Mouse (Mus musculus) C2C12 (cell line): ENCODE results near the gene Clec16a. TPM values are rescaled to one million over a fixed set of nuclear protein-coding genes. Genes with fewer than 3 reads are reported as not detected.

Experiments
- H3K27me3 ChIP-seq: one replicate; pipeline ENCODE4 v1.6.1; 2011; ENCODE audit not compliant: control insufficient read depth, insufficient read depth, insufficient read length
- H3K36me3 ChIP-seq: one replicate; pipeline ENCODE4 v1.6.1; 2011; ENCODE audit not compliant: control insufficient read depth, insufficient read depth
- H3K4me3 ChIP-seq: one replicate; pipeline ENCODE4 v1.5.1; 2011; ENCODE audit warnings: mild to moderate bottlenecking, control low read depth; ENCODE audit not compliant: poor library complexity, insufficient read depth, severe bottlenecking
- H3K79me2 ChIP-seq: one replicate; pipeline ENCODE4 v1.6.1; 2011; ENCODE audit not compliant: control insufficient read depth, insufficient read depth
- H3K79me3 ChIP-seq: one replicate; pipeline ENCODE4 v1.6.1; 2011; ENCODE audit warnings: low read depth, control low read depth
- H3ac ChIP-seq: one replicate; pipeline ENCODE3; 2011; ENCODE audit warnings: low read depth; ENCODE audit not compliant: control insufficient read depth, insufficient read length
- CEBPB ChIP-seq: IDR thresholded peaks from one replicate; pipeline ENCODE4 v1.6.1; 2011; ENCODE audit warnings: low read depth, mild to moderate bottlenecking, control low read depth, moderate library complexity
- CTCF ChIP-seq: IDR thresholded peaks from one replicate; pipeline ENCODE4 v1.5.1; 2011; ENCODE audit not compliant: control insufficient read depth, insufficient read depth, insufficient read length
- FOSL1 ChIP-seq: IDR thresholded peaks from one replicate; pipeline ENCODE4 v1.8.0; 2011; ENCODE audit warnings: mild to moderate bottlenecking, low read length; ENCODE audit not compliant: poor library complexity, insufficient read depth, severe bottlenecking
- MAX ChIP-seq: IDR thresholded peaks from one replicate; pipeline ENCODE4 v1.6.1; 2011; ENCODE audit warnings: mild to moderate bottlenecking, control low read depth
- MYOD1 ChIP-seq: IDR thresholded peaks from one replicate; pipeline ENCODE4 v1.6.1; 2011; ENCODE audit warnings: low read depth; ENCODE audit not compliant: control insufficient read depth, insufficient read length
- MYOG ChIP-seq: IDR thresholded peaks from one replicate; pipeline ENCODE4 v1.6.1; 2011; ENCODE audit not compliant: control insufficient read depth, insufficient read length; ENCODE audit errors: extremely low read depth
- USF1 ChIP-seq: IDR thresholded peaks from one replicate; pipeline ENCODE4 v1.6.1; 2011; ENCODE audit warnings: low read depth, mild to moderate bottlenecking, control low read depth, moderate library complexity
- polyA plus RNA-seq: library from polyadenylated mRNA; unstranded; fragments of >200 nt; fragmentation: generic; extraction: Trizol; gene quantifications from one replicate; pipeline ENCODE4 v1.2.1, GENCODE M21; 2012; ENCODE audit warnings: missing spikeins

Gene Clec16a
- polyA plus RNA-seq, 1 experiment: 10.0 TPM

DNA sequence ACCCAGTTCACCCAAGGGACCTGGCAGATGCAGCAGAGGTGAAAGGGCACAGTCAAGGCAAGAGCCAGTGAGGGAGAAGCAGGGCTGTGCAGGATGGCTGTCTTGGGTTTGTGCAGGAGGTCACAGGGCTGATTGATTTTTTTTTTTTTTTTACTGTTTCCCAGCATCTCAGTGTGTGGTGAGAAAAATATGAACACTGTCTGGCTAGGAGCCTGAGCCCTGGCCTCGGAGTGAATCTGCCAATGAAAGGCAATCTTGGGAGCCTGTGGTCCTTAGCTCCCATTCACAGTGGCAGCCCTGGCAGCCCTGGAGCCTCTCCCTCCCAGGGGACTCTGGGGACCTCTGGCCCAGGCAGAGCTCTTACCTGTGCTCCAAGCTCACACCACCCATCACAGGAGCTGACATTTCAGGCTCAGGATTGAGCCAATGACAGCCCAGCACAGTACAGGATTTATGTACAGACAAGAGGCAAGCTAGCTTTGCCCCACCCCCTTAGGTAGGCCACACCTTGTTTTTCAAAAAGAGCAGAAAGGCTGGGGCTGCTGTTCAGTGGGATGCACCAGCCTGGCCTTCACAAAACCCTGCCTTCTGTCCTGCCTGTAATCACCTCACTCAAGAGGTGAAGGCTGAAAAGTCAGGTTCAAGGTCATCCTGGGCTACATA lies 177.9 kb downstream of the Clec16a start:
- Histone ChIP-seq H3ac (no peak overlapping the region), H3K4me3 (no peak overlapping the region), H3K27me3 (no peaks in the 10 kb centered on the region), H3K36me3 (no peaks in the 10 kb centered on the region), H3K79me3 (no peaks in the 10 kb centered on the region), H3K79me2 (no peaks in the 10 kb centered on the region)
- TF ChIP-seq MAX (no peak), USF1 (no peak), CEBPB (no peak), FOSL1 (no peak), MYOG (no peak), MYOD1 (no peak), CTCF (no peak)

DNA sequence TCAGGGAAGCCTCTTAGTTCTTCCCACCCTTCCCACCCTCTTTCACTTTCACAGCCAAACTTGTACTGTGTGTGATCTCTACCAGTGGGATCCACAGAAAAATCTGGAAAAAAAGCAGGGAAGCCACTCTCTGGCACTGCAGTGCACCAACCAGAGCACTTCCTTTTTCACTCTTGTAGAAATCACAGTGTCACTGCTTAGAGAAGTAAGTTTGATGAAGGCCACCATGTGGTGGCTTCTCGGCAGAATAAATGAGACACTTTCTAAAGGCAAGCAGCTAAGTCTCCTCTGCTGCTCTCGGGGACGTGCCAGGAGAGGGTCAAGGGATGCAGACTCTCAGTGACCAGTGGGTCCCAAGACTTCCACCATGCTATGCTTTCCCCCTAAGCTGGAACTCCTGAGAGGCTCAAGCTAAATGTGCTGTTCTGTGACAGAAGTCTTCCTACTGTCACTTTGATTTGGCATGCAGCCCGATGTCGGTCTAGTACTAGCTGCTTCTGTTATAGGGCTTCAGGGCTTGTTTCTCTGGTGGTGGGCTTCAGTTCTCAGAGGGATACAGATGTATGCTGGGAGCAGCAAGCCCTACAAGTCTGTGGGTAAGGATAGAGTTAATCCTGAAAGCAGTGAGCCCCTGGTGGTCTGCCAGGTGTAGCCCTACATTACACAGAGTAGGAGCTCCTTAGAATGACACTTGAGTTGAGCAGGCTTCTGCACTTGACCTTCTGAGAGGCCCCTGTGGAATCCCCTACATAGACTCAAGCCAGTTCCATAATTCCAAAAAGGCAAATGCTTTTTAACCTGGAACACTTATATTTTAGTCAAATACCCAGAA lies 178.9 kb downstream of the Clec16a start:
- H3K79me3 ChIP-seq: no peaks in the 10 kb centered on the region
- TF ChIP-seq CTCF: no peak
- no peak overlapping the region for H3ac ChIP-seq
- no peaks in the 10 kb centered on the region for H3K36me3 ChIP-seq
- H3K79me2 ChIP-seq: no peaks in the 10 kb centered on the region
- H3K4me3 ChIP-seq: no peak overlapping the region
- H3K27me3 ChIP-seq: no peaks in the 10 kb centered on the region

DNA sequence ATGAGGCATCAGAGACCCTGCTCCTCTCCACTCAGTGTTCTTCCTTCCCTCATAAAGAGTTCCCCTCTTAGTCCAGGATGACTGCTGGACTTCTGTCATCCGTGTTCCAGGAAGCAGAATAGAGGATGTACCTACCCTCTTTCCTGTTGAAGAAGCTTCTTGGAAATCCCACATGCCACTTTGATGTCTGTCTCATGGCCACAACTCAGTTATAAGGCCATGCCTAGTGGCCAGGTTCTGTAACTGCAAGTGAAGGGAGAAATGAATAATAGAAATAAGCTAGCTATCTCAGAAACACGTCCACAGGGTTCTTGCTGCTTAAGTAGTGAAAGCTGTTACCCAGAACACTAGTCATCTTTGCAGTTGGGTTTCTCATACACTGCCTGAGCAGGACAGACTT lies 180.0 kb downstream of the Clec16a start:
- no peak overlapping the region for H3K4me3 ChIP-seq
- no peaks in the 10 kb centered on the region for H3K36me3 ChIP-seq
- no peaks in the 10 kb centered on the region for H3K27me3 ChIP-seq
- no peak overlapping the region for H3ac ChIP-seq
- TF ChIP-seq FOSL1 (no peak), CTCF (no peak), USF1 (no peak), CEBPB (no peak), MYOD1 (no peak), MYOG (no peak)
- no peaks in the 10 kb centered on the region for H3K79me2 ChIP-seq
- no peaks in the 10 kb centered on the region for H3K79me3 ChIP-seq

DNA sequence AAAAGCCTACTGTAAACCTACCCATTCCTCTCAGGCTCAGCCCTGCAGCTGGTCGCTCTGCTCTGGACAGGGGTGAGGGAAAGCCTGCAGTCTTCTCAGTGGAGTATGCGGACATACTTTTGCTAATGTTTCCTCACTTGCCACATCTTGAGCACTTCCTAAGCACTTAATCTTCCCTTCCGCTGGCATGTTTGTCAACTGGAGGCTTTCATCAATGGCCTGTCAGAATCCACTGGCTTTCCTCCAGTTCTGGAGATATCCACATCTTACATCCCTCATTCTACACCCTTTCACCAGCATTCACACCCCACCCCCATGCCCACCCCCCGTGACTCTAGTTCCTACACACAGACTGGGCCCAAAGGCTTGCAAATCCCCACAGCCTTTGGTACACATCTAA lies 182.5 kb downstream of the Clec16a start:
- Histone ChIP-seq H3K4me3 (no peak overlapping the region), H3K36me3 (no peaks in the 10 kb centered on the region)
- no peak for TF ChIP-seq MAX
- no peak for TF ChIP-seq CTCF
- TF ChIP-seq USF1: no peak
- TF ChIP-seq MYOD1: no peak
- no peak for TF ChIP-seq CEBPB
- no peak for TF ChIP-seq MYOG
- no peak for TF ChIP-seq FOSL1

DNA sequence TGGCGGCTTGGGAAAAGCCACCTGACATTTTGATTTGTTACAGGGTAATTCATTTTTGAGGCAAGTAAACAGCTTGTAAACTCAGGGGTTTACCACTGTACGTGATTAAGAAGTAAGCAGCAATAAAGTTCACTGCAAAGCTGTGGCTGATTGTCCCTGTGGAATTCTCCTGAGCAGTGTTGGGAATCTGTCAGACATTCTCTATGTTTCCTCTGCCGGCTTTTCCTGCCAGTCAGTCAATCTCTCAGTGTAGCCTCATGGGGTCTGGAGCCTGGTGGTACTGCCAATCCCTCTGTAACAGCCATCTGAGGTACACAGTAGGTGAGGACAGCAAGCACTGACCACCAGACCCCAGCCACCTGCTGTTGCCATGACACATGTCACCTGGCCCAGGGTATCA lies 183.7 kb downstream of the Clec16a start:
- no peak overlapping the region for H3K4me3 ChIP-seq
- H3K79me2 ChIP-seq: no peaks in the 10 kb centered on the region
- TF ChIP-seq MYOD1 (no peak), FOSL1 (no peak)
- H3K27me3 ChIP-seq: no peaks in the 10 kb centered on the region
- no peaks in the 10 kb centered on the region for H3K79me3 ChIP-seq
- H3ac ChIP-seq: no peak overlapping the region
- no peaks in the 10 kb centered on the region for H3K36me3 ChIP-seq

More for the DNA sequence above, 182.5 kb downstream of the Clec16a start:
- Histone ChIP-seq H3ac (no peak overlapping the region), H3K79me2 (no peaks in the 10 kb centered on the region), H3K79me3 (no peaks in the 10 kb centered on the region), H3K27me3 (no peaks in the 10 kb centered on the region)

DNA sequence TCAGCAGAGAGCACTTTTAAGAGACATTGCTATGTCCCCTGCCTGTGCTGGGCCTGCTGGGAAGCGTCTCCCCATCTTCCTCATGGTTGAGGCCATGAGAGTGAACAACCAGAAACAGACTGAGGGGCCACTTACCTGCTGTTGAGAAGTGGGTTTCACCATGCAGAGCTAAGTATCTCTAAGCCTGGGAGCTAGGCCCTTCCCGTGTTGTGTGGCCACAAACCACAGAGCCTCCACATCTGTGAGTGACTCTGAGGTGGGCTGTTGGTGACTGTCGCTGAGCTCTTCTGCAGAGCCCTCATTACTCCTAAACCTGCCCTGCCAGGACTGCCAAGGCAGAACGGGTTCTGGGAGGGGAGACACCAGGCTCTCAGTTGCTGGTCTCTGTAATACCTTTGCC lies 185.8 kb downstream of the Clec16a start:
- H3K4me3 ChIP-seq: no peak overlapping the region
- no peaks in the 10 kb centered on the region for H3K79me2 ChIP-seq
- no peaks in the 10 kb centered on the region for H3K36me3 ChIP-seq
- no peaks in the 10 kb centered on the region for H3K27me3 ChIP-seq
- H3ac ChIP-seq: no peak overlapping the region
- TF ChIP-seq MAX (no peak), FOSL1 (no peak), CTCF (no peak), CEBPB (no peak), MYOG (no peak), MYOD1 (no peak), USF1 (no peak)
- no peaks in the 10 kb centered on the region for H3K79me3 ChIP-seq
